Mouse (Mus musculus): ENCODE data around the gene H60b.
"Not testable (repeated sequence)": the region's sequence is repeated elsewhere in the genome, so short reads cannot be mapped to it uniquely, and the experiment has no call there.

The H60b gene

DNA sequence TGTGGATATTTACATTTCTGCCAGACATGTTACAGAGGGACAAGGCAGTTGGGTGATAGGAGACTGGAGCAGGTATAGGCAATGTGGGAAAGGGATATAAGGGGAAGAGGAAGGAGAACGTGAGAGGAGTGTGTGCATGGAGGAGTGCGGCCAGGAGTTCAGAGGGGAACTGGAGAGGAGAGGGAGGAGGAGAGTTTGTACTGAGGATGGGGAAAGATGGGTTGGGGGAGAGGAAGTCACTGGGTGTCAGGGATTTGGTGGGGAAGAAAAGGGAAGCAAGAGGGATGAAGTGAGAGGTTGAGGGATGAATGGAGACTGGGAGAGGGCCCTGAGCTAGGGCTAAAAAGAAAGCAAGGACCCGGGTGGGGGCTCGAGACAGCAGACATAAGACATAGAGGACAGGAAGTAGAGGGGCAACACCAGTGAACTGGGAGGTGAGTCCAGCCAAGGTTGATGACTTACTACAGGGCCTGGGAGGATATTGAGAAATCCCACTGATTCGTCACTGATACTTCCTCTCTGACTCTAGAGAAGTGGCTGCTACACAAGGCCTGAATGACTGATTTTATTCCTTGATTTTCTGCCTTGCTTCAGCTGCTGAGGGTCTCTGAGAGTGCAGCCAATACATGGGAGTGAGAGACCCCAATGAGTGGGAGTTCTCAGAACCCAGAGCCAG is 7.1 kb downstream of the H60b start:
- not testable (repeated sequence) for DNase-seq (ENCODE audit: low spot score in 2 of 2)

DNA sequence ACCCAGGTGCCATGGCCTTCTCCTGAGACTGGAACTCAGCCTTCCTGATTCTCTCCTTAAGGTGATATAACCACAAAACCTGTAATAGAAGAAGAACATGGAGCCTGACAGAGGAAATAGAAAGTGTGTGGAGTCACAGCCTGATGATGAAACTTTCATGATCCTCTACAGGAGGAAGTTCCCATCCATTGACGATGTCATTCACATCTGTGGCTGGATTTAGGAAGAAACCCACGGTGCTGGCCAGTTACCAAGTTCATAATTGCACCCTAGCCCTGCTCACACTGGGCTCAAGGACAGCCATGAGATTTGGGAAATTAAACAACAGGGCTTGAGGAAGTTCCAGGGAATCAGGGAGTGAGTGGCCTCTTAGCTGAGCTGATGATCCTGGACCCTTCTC is 7.6 kb downstream of the H60b start:
- not testable (repeated sequence) for DNase-seq (ENCODE audit: low spot score in 2 of 2)

DNA sequence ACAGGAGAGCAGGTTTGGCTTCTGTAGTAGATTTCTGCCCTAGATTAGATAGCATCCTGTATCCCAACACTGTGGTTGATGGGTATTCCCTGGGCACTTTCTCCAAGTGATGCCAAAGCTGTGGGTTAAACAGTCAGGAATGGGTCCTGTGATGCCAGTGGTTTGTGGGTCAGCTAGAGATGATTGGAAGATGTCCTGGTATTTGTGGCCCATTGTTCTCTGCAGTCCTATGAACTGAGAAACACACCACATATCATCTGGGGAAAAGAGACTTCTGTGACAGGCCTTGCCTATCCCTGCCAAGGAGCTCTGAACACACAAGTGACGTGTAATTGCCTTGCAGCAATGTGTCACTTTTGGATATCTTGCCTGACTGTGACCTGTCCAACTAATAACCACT is 8.7 kb downstream of the H60b start:
- not testable (repeated sequence) for DNase-seq (ENCODE audit: low spot score in 2 of 2)

DNA sequence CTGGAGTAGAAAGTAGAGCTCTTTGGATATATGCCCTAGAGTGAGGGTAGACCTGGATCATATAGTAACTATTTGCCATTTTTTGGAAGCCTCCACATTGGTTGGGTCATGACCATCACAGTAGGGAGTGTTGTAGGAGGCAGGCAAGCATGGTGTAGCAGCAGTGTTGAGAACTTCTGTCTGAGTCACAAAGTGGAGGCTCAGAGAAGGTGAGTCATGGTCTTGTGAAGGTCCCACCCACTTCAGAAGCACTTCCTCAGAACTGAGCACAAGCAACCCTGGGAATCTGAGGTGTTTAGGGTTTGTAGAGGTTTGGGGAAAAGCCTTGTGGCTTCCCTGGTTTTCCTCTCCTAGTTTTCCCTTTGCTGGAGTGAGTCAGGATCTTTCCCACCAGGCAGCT is 10.7 kb downstream of the H60b start:
- not testable (repeated sequence) for DNase-seq (ENCODE audit: low spot score in 2 of 2)

DNA sequence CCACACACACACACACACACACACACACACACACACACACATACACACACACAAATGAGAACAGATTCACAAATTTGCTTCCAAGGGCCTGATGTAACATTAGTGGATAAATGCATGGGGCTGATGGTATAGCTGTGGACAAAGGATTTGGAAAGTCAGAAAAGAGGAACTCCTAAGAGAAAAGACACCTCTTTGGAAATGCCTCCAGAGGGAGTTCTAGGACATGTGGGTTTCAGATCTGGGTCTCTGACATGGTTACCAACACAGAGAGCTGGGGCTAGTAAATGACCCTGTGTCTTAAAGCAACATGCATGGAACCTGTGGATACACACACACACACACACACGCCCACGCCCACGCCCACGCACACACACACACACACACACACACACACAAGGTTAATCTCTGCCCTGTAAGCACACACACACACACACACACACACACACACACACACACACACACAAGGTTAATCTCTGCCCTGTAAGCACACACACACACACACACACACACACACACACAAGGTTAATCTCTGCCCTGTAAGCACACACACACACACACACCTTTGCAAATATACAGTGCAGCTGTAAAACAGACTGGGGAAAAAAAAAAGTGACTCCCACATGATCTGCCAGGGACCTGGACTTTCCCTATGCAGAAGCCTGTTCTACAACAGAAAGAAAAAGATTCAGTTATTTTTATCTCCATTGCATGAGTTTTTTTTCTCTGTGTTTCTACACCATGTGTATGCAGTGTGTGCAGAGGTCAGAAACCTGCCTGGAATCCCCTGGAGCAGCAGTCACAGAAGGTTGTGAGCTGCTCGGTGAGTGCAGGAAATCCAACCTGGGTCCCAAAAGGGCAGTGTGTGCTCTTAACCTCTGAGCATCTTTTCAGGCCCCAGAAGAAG is 14.3 kb downstream of the H60b start:
- DNase-seq (ENCODE audit: low spot score in 2 of 2), result not testable (repeated sequence)

GRCm38 (mm10) chr10:22173335-22174189 is 15.2 kb downstream of the H60b start:
- DNase-seq (ENCODE audit: low spot score in 2 of 2), result not testable (repeated sequence)

DNA sequence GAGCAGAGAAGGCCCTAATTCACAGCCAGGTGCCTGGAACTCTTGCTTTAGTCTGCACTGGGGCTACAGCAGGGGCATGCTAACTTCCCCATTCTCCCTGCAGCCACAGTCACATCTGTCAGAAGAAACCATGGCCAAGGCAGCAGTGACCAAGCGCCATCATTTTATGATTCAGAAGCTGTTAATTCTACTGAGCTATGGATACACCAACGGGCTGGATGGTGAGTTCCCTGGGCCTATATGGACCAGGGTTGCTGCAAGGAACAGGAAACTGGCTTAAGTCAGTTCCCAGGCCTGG is 15.8 kb downstream of the H60b start:
- DNase-seq (ENCODE audit: low spot score in 2 of 2), result not testable (repeated sequence)

DNA sequence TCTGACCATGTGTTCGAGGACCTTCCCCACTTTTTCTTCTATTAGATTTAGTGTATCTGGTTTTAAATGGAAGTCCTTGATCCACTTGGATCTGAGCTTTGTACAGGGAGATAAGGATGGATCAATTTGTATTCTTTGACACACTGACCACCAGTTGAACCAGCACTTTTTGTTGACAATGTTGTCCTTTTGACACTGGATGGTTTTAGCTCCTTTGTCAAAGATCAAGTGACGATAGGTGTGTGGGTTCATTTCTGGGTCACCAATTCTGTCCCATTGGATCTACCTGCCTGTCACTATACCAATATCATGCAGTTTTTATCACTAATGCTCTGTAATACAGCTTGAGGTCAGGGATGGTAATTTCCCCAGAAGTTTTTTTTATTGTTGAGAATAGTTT is 18.1 kb downstream of the H60b start:
- not testable (repeated sequence) for DNase-seq (ENCODE audit: low spot score in 2 of 2)

- not testable (repeated sequence) for DNase-seq (ENCODE audit: low spot score in 2 of 2)
Observed at GRCm38 (mm10) chr10:22191035-22191434, 32.6 kb downstream of the H60b start.

GRCm38 (mm10) chr10:22201352-22201751 is 43.0 kb downstream of the H60b start:
- not testable (repeated sequence) for DNase-seq (ENCODE audit: low spot score in 2 of 2)

DNA sequence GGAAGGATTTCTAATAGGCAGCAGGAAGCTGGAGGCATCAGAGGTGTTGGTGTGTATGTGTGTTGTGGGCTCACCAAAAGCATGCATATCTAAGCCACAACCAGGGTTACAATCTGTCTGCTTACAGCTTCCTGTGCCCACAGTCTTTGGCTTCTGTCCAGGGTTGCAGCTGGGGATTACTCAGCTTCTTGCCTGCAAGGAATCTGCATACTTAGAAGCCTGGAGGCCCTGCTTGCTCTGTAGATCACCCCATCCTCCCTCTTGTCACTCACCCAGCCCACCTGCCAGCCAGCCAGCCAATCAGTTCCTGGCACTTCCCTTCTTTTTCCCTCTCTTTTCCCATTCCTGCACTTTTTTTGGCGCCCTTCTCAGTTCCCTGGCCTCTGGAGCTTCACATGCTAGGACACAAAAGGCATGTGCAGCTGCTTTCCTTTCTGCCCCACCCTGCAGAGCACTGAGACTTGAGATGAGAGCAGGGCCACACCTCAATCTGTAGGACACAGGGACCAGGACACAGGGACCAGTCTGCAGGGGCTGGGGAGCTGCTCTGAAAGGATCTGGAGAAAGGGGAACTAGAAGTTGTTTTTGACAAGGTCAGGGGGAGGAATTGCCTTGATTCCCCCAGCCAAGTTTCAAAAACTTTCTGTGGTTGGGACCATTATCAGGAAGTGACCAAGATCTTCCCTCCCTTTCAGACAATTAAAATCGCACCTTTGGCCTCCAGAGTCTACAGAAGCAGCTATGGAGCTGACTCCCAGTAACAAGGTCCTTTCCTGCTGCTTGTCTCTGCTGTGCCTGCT is 44.6 kb downstream of the H60b start:
- not testable (repeated sequence) for DNase-seq (ENCODE audit: low spot score in 2 of 2)

DNA sequence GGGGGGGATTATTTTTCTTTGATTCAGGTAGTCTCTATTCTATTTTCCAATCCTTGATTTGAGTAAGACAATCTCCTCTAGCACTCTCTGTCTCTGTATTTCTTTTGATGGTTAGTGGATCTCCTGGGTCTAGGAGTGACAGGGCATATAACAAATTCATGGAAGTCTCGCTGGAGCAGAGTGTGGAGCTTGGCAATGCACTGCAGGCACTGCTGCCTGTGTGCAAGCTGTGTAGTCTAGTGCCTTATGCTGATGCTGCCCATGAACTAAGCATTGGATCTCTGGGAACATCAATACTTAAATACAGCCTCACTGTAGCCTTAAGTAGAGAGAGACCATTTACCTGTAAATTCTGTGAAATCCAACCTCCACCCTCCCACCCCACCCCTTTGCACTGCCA is 48.1 kb downstream of the H60b start:
- not testable (repeated sequence) for DNase-seq (ENCODE audit: low spot score in 2 of 2)

DNA sequence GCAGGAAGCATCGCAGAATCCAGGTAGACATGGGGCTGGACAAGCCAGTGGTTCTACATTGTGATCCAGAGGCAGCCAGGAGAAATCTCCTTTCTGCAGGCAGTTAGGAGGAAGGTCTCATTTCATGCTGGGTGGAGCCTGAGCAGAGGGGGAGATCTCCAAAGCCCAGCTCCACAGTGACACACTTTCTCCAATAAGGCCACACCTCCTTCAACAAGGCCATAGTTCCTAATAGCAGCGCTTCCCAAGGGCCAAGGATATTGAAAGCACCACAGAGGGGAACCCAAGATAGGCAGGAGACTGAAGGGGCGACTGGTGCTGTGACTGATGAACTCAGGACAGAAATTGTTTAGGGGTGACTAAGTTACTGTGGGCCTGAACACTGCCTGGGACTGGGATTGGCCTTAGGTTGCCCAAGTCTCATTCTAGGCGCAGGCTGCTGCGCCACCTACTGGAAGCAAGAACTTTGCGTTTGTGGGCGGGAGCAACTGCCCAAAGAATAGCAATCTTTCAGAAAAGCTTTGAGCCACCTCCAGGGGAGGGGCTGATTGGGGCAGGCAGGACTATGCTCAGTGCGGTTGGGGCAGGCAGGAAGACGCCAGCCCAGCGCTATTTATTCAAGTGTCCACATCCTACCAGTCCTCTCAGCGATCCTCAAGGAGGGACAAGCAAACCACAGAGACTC is 53.8 kb downstream of the H60b start:
- peak; percentile 16 to 38 for DNase-seq (ENCODE audit: low spot score in 2 of 2)

DNA sequence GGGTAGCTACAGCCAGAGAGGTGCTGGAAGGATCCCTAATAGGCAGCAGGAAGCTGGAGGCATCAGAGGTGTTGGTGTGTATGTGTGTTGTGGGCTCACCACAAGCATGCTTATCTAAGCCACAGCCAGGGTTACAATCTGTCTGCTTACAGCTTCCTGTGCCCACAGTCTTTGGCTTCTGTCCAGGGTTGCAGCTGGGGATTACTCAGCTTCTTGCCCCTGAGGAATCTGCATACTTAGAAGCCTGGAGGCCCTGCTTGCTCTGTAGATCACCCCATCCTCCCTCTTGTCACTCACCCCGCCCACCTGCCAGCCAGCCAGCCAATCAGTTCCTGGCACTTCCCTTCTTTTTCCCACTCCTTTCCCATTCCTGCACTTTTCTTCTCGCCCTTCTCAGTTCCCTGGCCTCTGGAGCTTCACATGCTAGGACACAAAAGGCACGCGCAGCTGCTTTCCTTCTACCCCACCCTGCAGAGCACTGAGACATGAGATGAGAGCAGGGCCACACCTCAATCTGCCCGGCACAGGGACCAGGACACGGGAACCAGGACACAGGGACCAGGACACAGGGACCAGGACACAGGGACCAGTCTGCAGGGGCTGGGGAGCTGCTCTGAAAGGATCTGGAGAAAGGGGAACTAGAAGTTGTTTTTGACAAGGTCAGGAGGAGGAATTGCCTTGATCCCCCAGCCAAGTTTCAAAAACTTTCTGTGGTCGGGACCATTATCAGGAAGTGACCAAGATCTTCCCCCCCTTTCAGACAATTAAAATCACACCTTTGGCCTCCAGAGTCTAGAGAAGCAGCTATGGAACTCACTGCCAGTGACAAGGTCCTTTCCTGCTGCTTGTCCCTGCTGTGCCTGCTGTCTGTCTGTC is 65.3 kb downstream of the H60b start:
- peak; percentile 34 to 38 for DNase-seq (ENCODE audit: low spot score in 2 of 2)

- no peak for DNase-seq (ENCODE audit: low spot score in 2 of 2)
Observed at GRCm38 (mm10) chr10:22265060-22265459, 106.7 kb downstream of the H60b start.

DNA sequence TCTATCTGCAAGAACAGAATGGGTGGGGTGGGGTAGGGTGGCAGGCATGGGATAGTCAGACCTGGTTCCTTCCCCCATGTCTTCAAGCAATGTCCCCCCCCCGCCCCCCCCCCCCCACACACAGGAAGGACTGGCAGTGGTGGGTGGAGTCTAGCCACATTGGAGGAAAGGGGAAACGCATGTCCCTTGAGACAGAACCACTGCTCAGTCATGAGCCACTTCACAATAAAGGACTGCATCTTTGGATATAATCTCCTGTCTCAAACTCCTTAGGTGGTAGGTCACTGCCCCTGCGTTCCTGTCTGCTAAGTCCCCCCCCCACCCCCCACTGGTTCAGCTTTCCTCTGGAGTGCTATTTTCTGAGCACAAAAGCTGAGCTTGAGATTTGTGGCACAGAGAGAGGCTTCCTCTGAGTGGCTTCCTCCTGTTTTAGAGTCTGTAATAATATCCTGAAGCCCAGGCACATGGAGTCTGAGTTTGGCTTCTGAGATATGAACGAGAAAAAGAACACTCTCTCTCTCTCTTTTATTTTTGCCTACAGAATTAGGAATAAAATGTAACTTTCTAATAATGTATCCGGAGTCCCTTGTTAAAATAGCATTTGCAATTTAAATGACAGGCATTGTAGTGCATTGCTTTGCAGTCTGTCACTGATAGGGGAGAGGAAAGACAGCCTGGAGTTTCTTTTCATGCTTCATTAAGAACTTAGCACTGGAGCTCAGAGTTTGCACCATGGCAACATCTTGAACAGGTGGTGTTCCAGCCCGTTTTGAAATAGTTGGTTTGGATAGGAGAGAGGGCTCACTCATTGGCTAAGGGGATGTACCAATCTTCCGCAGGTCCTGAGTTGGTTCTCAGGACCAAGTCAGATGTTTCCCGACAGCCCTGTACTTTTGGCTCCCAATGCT is 112.7 kb downstream of the H60b start:
- not testable (repeated sequence) for DNase-seq (ENCODE audit: low spot score in 2 of 2)

GRCm38 (mm10) chr10:22272914-22273683 is 114.7 kb downstream of the H60b start:
- not testable (repeated sequence) for DNase-seq (ENCODE audit: low spot score in 2 of 2)
